Mouse (Mus musculus): ENCODE results near the gene Zik1. TPM values are rescaled to one million over a fixed set of nuclear protein-coding genes. Genes with fewer than 3 reads are reported as not detected.

The Zik1 gene
- 1 to 10 TPM; 2.5 to 3.0 TPM for total RNA-seq (2021)
- long read RNA-seq, experiment 1, partial matches to known transcripts = 0 of 4 reads
- long read RNA-seq, experiment 1, other reads (novel, unspliced or antisense) = 4 of 4 reads
- long read RNA-seq, experiment 2 = 0 reads

- DNase-seq = peak; percentile 62 to 80
These were observed at the start of gene Zik1 for GRCm38 (mm10) chr7:10494786-10495521. Zik1 (minus strand) TSS chr7:10495394.

- no peak for DNase-seq
These were observed 384 bp upstream of the Zik1 start for GRCm38 (mm10) chr7:10495578-10495977.

DNA sequence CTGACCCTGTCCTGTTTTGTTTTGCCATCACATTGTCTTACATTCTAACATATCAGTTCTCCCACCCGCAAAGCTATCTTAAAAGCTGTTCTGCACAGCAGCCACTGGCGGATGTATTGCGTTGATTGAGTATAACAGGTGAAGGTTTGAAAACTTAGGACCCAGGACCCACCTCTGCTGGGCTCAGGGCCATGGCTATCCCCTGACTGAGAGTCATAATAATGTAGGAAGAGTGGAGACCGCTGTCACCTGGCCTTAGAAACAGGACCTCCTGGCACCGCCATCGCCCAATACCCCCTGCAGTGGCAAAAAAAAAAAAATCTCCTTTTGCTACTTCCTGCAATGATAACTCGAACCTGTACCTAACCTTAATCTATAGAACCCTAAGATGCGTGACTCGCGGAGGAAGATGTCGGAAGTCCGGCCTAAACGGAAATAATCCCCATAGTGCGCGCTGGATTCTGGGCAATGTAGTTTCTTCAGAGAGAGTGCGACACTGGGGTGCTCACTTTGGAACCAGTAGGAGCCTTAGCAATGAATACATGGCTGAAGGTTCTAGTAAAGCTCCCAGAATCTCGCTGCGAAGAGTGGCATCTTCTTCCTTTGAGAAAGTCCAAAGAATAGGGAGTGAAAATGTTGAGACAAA is 14.5 kb downstream of the Zik1 start:
- peak in 1 of 2 experiments; percentile 0 for DNase-seq

DNA sequence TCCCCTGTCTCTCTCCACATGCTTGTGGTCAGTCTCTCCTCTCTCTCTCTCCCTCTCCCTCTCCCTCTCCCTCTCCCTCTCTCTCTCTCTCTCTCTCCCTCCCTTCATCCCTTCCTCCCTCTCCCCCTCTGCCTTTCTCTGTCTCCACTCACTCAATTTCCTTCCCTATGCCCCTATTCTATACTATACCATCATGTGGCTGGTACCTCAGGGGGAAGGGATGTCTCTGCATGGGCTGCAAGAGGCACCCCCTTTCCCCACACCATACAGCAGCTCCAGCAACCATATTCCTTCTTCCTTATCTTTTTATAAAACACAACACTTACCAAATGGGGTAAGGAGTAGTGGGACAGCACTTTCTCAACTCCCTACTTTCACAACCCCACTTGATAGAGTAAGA is 15.4 kb downstream of the Zik1 start:
- DNase-seq = no peak

GRCm38 (mm10) chr7:10458166-10458565 is 37.0 kb downstream of the Zik1 start:
- DNase-seq = no peak

DNA sequence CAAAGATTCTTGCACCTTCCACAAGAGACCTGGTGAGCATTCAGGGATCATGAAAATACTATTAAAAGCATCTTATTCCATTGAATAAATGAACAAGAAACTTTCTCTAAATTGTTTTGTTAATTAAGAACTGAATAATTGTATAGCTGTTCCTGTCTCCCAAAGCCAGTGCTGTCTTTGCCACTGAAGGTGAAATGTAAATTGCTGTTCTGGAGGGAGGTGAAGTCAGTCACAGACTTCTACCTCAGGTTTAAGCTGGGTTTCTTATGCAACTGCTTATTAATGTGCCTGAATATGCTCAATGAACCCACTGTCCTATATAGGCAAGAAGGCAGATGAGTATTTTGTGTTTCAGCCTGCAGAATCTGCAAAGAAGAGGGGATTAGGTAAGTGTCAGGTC is 52.2 kb downstream of the Zik1 start, which contains the start of gene Vmn1r67:
Gene Vmn1r67, plus strand, starts transcription at position 301 of the 400 bp plus-strand sequence.
- DNase-seq = no peak

Other genes with a start within 250 kb of the Zik1 start
- gene Vmn1r66, start 217.4 kb downstream of the Zik1 start, total RNA-seq (2021) = not detected
- gene Vmn1r67, start 52.1 kb downstream of the Zik1 start, total RNA-seq (2021) = not detected
- gene Vmn1r68, start 63.1 kb upstream of the Zik1 start, total RNA-seq (2021) = not detected
- not detected for gene Vmn1r69, start 118.3 kb upstream of the Zik1 start, total RNA-seq (2021)
- gene Vmn1r70, start 136.1 kb upstream of the Zik1 start, total RNA-seq (2021) = not detected
- gene Nlrp4b, start 192.4 kb upstream of the Zik1 start, total RNA-seq (2021) = not detected